Mouse (Mus musculus): ENCODE measurements around the gene Nek6.
A peak's percentile ranks its signal among the peaks of the same experiment; 100 is the strongest.

Gene Nek6

GRCm38 (mm10) chr2:38511487-38512307 is at the start of gene Nek6:
Nek6 (plus strand) TSS chr2:38511643.
- peak; percentile 80 for DNase-seq

GRCm38 (mm10) chr2:38462323-38462722 is 49.1 kb upstream of the Nek6 start:
- DNase-seq = no peak

- no peak for DNase-seq
Observed at GRCm38 (mm10) chr2:38468845-38469244, 42.6 kb upstream of the Nek6 start.

- no peak for DNase-seq
Observed at GRCm38 (mm10) chr2:38471745-38472144, 39.7 kb upstream of the Nek6 start.

GRCm38 (mm10) chr2:38472829-38473228 is 38.6 kb upstream of the Nek6 start:
- DNase-seq = no peak

GRCm38 (mm10) chr2:38476871-38477496 is 34.5 kb upstream of the Nek6 start:
- DNase-seq = no peak

GRCm38 (mm10) chr2:38477497-38477873 is 34.0 kb upstream of the Nek6 start:
- no peak for DNase-seq

- DNase-seq = no peak
Observed at GRCm38 (mm10) chr2:38478683-38479082, 32.8 kb upstream of the Nek6 start.

GRCm38 (mm10) chr2:38479541-38479940 is 31.9 kb upstream of the Nek6 start:
- no peak for DNase-seq

GRCm38 (mm10) chr2:38481166-38481778 is 30.2 kb upstream of the Nek6 start:
- DNase-seq = peak; percentile 22

GRCm38 (mm10) chr2:38482122-38482521 is 29.3 kb upstream of the Nek6 start:
- no peak for DNase-seq

GRCm38 (mm10) chr2:38483058-38483704 is 28.3 kb upstream of the Nek6 start:
- no peak for DNase-seq

GRCm38 (mm10) chr2:38484556-38484955 is 26.9 kb upstream of the Nek6 start:
- no peak for DNase-seq

- no peak for DNase-seq
Observed at GRCm38 (mm10) chr2:38485409-38485808, 26.0 kb upstream of the Nek6 start.

- peak; percentile 90 for DNase-seq
Observed at GRCm38 (mm10) chr2:38485957-38486931, 25.2 kb upstream of the Nek6 start.

- no peak for DNase-seq
Observed at GRCm38 (mm10) chr2:38497594-38497993, 13.8 kb upstream of the Nek6 start.

- DNase-seq = no peak
Observed at GRCm38 (mm10) chr2:38501606-38502005, 9.8 kb upstream of the Nek6 start.

GRCm38 (mm10) chr2:38502123-38502522 is 9.3 kb upstream of the Nek6 start:
- DNase-seq = no peak

GRCm38 (mm10) chr2:38502747-38503146 is 8.7 kb upstream of the Nek6 start:
- DNase-seq = no peak

GRCm38 (mm10) chr2:38504311-38504710 is 7.1 kb upstream of the Nek6 start:
- DNase-seq = peak; percentile 61

- DNase-seq = no peak
Observed at GRCm38 (mm10) chr2:38507181-38507580, 4.3 kb upstream of the Nek6 start.
